9 mouse cellular contexts compared by ENCODE assay signal in genomic region chr3:99936159-99936558, GRCm38 (mm10). TPM values are rescaled to one million over a fixed set of nuclear protein-coding genes. Genes with fewer than 3 reads are reported as not detected.
DNase-seq lines count a peak whose midpoint lies in the region; ATAC-seq and TF ChIP-seq lines count a peak whose summit lies in the region.
"Had no signal": no experiment of that assay in that cellular context is flagged by ENCODE, and none has a peak within 500 bp of the region (broad histone marks: within the 10 kb centered on the region; RNA-seq: fewer than 3 reads in every experiment).

No protein-coding gene starts in this region.

- TF ChIP-seq EP300 in liver, embryonic 14.5 days (IDR thresholded peaks at IDR 0.05; ENCODE audit: low read depth), result no peak

- H3K4me3 ChIP-seq in liver, embryonic 14.5 days (ENCODE audit: insufficient read depth in 1 of 2, low read depth in 2 of 2, low read length in 2 of 2), result no peak overlapping the region
- H3K4me3 ChIP-seq in liver, embryonic 11.5 days (ENCODE audit: low read depth, low read length), result no peak overlapping the region
- no peak overlapping the region for H3K4me3 ChIP-seq in kidney, embryonic 15.5 days (replicated peaks)
- H3K4me3 ChIP-seq: neural tube, embryonic 12.5 days had no signal

- no peak overlapping the region for H3K27ac ChIP-seq in liver, embryonic 14.5 days
- no peak overlapping the region for H3K27ac ChIP-seq in liver, embryonic 11.5 days (ENCODE audit: low read depth, low read length)
- no peak overlapping the region for H3K27ac ChIP-seq in kidney, embryonic 15.5 days
- H3K27ac ChIP-seq: neural tube, embryonic 12.5 days had no signal

- ATAC-seq in liver, embryonic 14.5 days (ENCODE audit: insufficient read depth), result no peak
- ATAC-seq in liver, embryonic 11.5 days (replicated peaks; ENCODE audit: low FRiP score), result no peak
- ATAC-seq in kidney, embryonic 15.5 days (replicated peaks; ENCODE audit: low FRiP score), result 0 out of 2 replicates have a peak, but pooled peaks have one; percentile 54

- DNase-seq in liver, embryonic 14.5 days (ENCODE audit: low read depth in 3 of 3, low spot score in 3 of 3), result no peak
- DNase-seq in liver, embryonic 11.5 days (ENCODE audit: low spot score), result no peak
- DNase-seq in NIH3T3 (ENCODE audit: low read depth), result peak; percentile 49
- DNase-seq in brain, adult 2 months (ENCODE audit: low read depth, low spot score), result peak; percentile 33
- no peak for DNase-seq in urinary bladder, postnatal 4 days (ENCODE audit: low spot score in 2 of 2)
- DNase-seq in spleen, adult 18-20 months, result no peak

- H3K27me3 ChIP-seq in liver, embryonic 14.5 days (ENCODE audit: control insufficient read depth, insufficient read depth, low read length), result no peaks in the 10 kb centered on the region
- no peaks in the 10 kb centered on the region for H3K27me3 ChIP-seq in liver, embryonic 11.5 days (replicated peaks; ENCODE audit: control insufficient read depth, insufficient read depth, low read length)
- peaks cover 8% of the 10 kb centered on the region for H3K27me3 ChIP-seq in kidney, embryonic 15.5 days
- H3K27me3 ChIP-seq: neural tube, embryonic 12.5 days had no signal

- peak; percentile 42; the same call in 1 of the 2 replicates for TF ChIP-seq CTCF in liver, embryonic 14.5 days (IDR thresholded peaks at IDR 0.05; ENCODE audit: low read depth)

- no peaks in the 10 kb centered on the region for H3K36me3 ChIP-seq in liver, embryonic 14.5 days (replicated peaks; ENCODE audit: control insufficient read depth, insufficient read depth, low read depth)
- H3K36me3 ChIP-seq in liver, embryonic 11.5 days (ENCODE audit: control insufficient read depth, insufficient read depth, low read length), result no peaks in the 10 kb centered on the region
- H3K36me3 ChIP-seq in kidney, embryonic 15.5 days, result no peaks in the 10 kb centered on the region
- H3K36me3 ChIP-seq: neural tube, embryonic 12.5 days had no signal

- H3K9ac ChIP-seq in liver, embryonic 14.5 days (replicated peaks), result no peak overlapping the region
- H3K9ac ChIP-seq in liver, embryonic 11.5 days (ENCODE audit: low read depth, low read length), result no peak overlapping the region
- H3K9ac ChIP-seq in kidney, embryonic 15.5 days, result no peak overlapping the region
- H3K9ac ChIP-seq: neural tube, embryonic 12.5 days had no signal

- no peaks in the 10 kb centered on the region for H3K9me3 ChIP-seq in liver, embryonic 14.5 days (ENCODE audit: control insufficient read depth, low read length)
- H3K9me3 ChIP-seq in liver, embryonic 11.5 days (ENCODE audit: control insufficient read depth, low read length), result no peaks in the 10 kb centered on the region
- no peaks in the 10 kb centered on the region for H3K9me3 ChIP-seq in kidney, embryonic 15.5 days (replicated peaks)
- H3K9me3 ChIP-seq: neural tube, embryonic 12.5 days had no signal

- H3K4me2 ChIP-seq in liver, embryonic 14.5 days (ENCODE audit: low read depth), result no peak overlapping the region
- no peak overlapping the region for H3K4me2 ChIP-seq in liver, embryonic 11.5 days
- no peak overlapping the region for H3K4me2 ChIP-seq in kidney, embryonic 15.5 days
- H3K4me2 ChIP-seq: neural tube, embryonic 12.5 days had no signal

- no peaks in the 10 kb centered on the region for H3K4me1 ChIP-seq in liver, embryonic 14.5 days (replicated peaks; ENCODE audit: control insufficient read depth in 2 of 2, insufficient read depth in 2 of 2, low read length in 1 of 2)
- no peaks in the 10 kb centered on the region for H3K4me1 ChIP-seq in liver, embryonic 11.5 days (replicated peaks; ENCODE audit: control insufficient read depth, insufficient read depth, low read length)
- H3K4me1 ChIP-seq in kidney, embryonic 15.5 days, result no peaks in the 10 kb centered on the region
- H3K4me1 ChIP-seq: neural tube, embryonic 12.5 days had no signal

- 40% methylated on average over 1 of the region's 1 CpGs for WGBS in liver, embryonic 14.5 days (ENCODE audit: insufficient replicate concordance)
- 17% methylated on average over 1 of the region's 1 CpGs for WGBS in liver, embryonic 11.5 days
- WGBS in kidney, embryonic 15.5 days, result 33% methylated on average over 1 of the region's 1 CpGs

RNA-seq across cellular contexts. Expression of gene Spag17, which starts 51.0 kb away (rescaled TPM):
- 0.02 and 0.03 TPM in 2 replicates for polyA plus RNA-seq in liver, embryonic 14.5 days (2012; rRNA removed)
- polyA plus RNA-seq in liver, embryonic 14.5 days (2014; fragmentation: Nextera tagmentation; extraction: Ambion mirVana), result 0.09 and 0.15 TPM in 2 replicates
- polyA plus RNA-seq in liver, embryonic 11.5 days (2014; fragmentation: Nextera tagmentation; extraction: Ambion mirVana), result 0.04 TPM in 1 of 2 replicates, not detected in the other
- 0.51 and 1.4 TPM in 2 replicates for polyA plus RNA-seq in kidney, embryonic 15.5 days (2015; fragmentation: Nextera tagmentation; extraction: Ambion mirVana)
- polyA plus RNA-seq: large intestine, adult 2 months had no signal

Comparison
In these comparisons a context has a peak if more than half of its experiments do, and no peak if none do; other contexts are left out.
1. DNase-seq: peak in NIH3T3 (single experiment) and brain, adult 2 months (single experiment); none in liver, embryonic 14.5 days (0 of 3), liver, embryonic 11.5 days (single experiment), urinary bladder, postnatal 4 days (0 of 2) and spleen, adult 18-20 months (0 of 2).